8 mouse cellular contexts compared by ENCODE assay signal in the genomic region with DNA sequence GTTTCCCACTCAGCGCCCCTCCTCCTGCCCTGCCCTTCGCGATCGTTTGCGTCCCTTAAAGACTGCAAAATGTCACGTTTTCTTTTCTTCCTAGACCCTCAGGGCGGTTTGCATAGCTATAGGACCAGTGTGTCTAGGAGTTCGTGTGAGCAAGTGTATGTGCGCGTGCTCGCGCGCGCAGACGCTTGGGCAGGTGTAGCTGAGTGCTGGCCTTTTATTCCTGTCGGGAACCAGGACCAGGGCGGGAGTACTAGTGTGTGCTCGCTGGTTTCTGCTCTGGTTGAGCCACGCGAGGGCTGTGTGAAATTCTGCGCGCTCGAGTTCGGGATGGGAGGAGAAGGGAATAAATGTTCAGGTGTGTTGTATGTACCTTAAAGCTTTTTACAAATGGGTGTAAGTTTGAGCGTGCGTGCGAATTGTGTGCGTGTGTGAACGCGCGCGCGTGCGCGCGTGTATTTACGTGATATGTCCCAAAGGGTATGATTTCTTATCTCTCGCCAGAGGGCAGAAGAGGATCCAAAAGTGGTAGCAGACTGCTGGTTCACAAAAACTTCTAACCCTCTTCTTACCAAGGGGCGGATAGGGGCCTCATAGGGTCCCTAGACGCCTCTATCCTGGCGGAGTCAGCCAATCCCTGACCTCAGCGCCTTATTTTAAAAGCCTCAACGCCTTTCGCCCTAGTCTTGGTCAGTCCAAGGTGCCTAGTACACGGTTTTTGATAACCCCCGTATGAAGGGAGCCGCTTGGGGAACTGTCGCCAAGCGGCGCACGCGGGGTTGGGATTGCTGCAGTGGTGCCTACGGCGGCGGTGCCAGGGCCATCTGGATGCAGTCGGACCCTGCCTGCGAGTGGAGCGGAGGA. TPM values are rescaled to one million over a fixed set of nuclear protein-coding genes. Genes with fewer than 3 reads are reported as not detected.
DNase-seq lines count a peak whose midpoint lies in the region; ATAC-seq lines count a peak whose summit lies in the region.

No protein-coding gene starts in this region.

- H3K36me3 ChIP-seq in forebrain, embryonic 15.5 days = no peaks in the 10 kb centered on the region
- no peaks in the 10 kb centered on the region for H3K36me3 ChIP-seq in intestine, embryonic 16.5 days (ENCODE audit: control insufficient read depth, insufficient read depth, low read length)
- H3K36me3 ChIP-seq in liver, embryonic 16.5 days (ENCODE audit: control insufficient read depth, insufficient read depth) = no peaks in the 10 kb centered on the region

- H3K27me3 ChIP-seq in forebrain, embryonic 15.5 days = peaks cover 22% of the 10 kb centered on the region; the same call in 1 of the 2 replicates
- H3K27me3 ChIP-seq in intestine, embryonic 16.5 days (replicated peaks; ENCODE audit: control insufficient read depth, insufficient read depth, low read length) = peaks cover 60% of the 10 kb centered on the region
- H3K27me3 ChIP-seq in liver, embryonic 16.5 days (ENCODE audit: control insufficient read depth, insufficient read depth, low read depth, low read length) = peaks cover 94% of the 10 kb centered on the region

- H3K9ac ChIP-seq in forebrain, embryonic 15.5 days (replicated peaks) = peak overlapping the region; percentile 52
- peak overlapping the region; percentile 67; the same call in 1 of the 2 replicates for H3K9ac ChIP-seq in intestine, embryonic 16.5 days (ENCODE audit: low read depth, low read length)
- no peak overlapping the region; the same call in 1 of the 2 replicates for H3K9ac ChIP-seq in liver, embryonic 16.5 days (ENCODE audit: low read depth, low read length)

- WGBS in forebrain, embryonic 15.5 days = under 1% methylated on average over 58 of the region's 58 CpGs
- under 1% methylated on average over 58 of the region's 58 CpGs for WGBS in intestine, embryonic 16.5 days
- under 1% methylated on average over 58 of the region's 58 CpGs for WGBS in liver, embryonic 16.5 days (ENCODE audit: insufficient replicate concordance)

- H3K4me2 ChIP-seq in forebrain, embryonic 15.5 days (replicated peaks) = peak overlapping the region; percentile 92
- peak overlapping the region; percentile 97 for H3K4me2 ChIP-seq in intestine, embryonic 16.5 days (ENCODE audit: low read depth, low read length)
- peak overlapping the region; percentile 66 for H3K4me2 ChIP-seq in liver, embryonic 16.5 days (ENCODE audit: low read depth, low read length)

- peak overlapping the region; percentile 59 for H3K4me3 ChIP-seq in forebrain, embryonic 15.5 days
- H3K4me3 ChIP-seq in intestine, embryonic 16.5 days (ENCODE audit: low read length) = peak overlapping the region; percentile 65
- peak overlapping the region; percentile 53 for H3K4me3 ChIP-seq in liver, embryonic 16.5 days (ENCODE audit: low read depth, low read length)

- H3K4me1 ChIP-seq in forebrain, embryonic 15.5 days = peaks cover 54% of the 10 kb centered on the region
- H3K4me1 ChIP-seq in intestine, embryonic 16.5 days (ENCODE audit: control insufficient read depth, insufficient read depth, low read length) = peaks cover 36% of the 10 kb centered on the region
- H3K4me1 ChIP-seq in liver, embryonic 16.5 days (ENCODE audit: control insufficient read depth, low read depth, low read length) = peaks cover 30% of the 10 kb centered on the region

- no peaks in the 10 kb centered on the region for H3K9me3 ChIP-seq in forebrain, embryonic 15.5 days
- H3K9me3 ChIP-seq in intestine, embryonic 16.5 days (ENCODE audit: control insufficient read depth, low read length) = no peaks in the 10 kb centered on the region
- no peaks in the 10 kb centered on the region for H3K9me3 ChIP-seq in liver, embryonic 16.5 days (replicated peaks; ENCODE audit: control insufficient read depth, low read length)

- intact Hi-C loops in heart, postnatal 25 days (cut with DNase I) = loop anchor here (2.0 to 5.0 kb wide), 3 partner anchors 17 to 120 kb away; no protein-coding TSS in a partner anchor

- H3K27ac ChIP-seq in forebrain, embryonic 15.5 days (replicated peaks) = peak overlapping the region; percentile 91
- no peak overlapping the region for H3K27ac ChIP-seq in intestine, embryonic 16.5 days (ENCODE audit: low read length)
- H3K27ac ChIP-seq in liver, embryonic 16.5 days (ENCODE audit: low read length) = no peak overlapping the region

- peak; percentile 96 for DNase-seq in heart, adult 11 months
- DNase-seq in heart, postnatal 25 days (ENCODE audit: low spot score) = no peak
- DNase-seq in adipocyte (ENCODE audit: low spot score) = peak; percentile 62
- DNase-seq in neural tube, embryonic 10.5 days (ENCODE audit: extremely low spot score, low spot score) = peak; percentile 61
- DNase-seq in gastrocnemius, adult 18-20 months (ENCODE audit: low spot score) = no peak

- ATAC-seq in forebrain, embryonic 15.5 days (replicated peaks) = peak; percentile 23
- peak; percentile 29 for ATAC-seq in intestine, embryonic 16.5 days
- ATAC-seq in liver, embryonic 16.5 days (ENCODE audit: low read depth) = no peak

RNA-seq across cellular contexts. Expression of gene Rtn4rl2, which starts 1.1 kb away (rescaled TPM):
- 1 to 10 TPM; 1.8 to 4.0 TPM for total RNA-seq in heart, postnatal 25 days (2021)
- polyA plus RNA-seq in forebrain, embryonic 15.5 days (2015; fragmentation: Nextera tagmentation; extraction: Ambion mirVana) = 12.8 and 16.3 TPM in 2 replicates
- polyA plus RNA-seq in intestine, embryonic 16.5 days (2015; fragmentation: Nextera tagmentation; extraction: Ambion mirVana) = 0.57 and 0.61 TPM in 2 replicates
- polyA plus RNA-seq in liver, embryonic 16.5 days (2015; fragmentation: Nextera tagmentation; extraction: Ambion mirVana) = not detected in 2 replicates
- under 1 TPM; 0.52 to 0.62 TPM for total RNA-seq in gastrocnemius, adult 18-20 months (2021)

RNA-seq across cellular contexts. Expression of gene Slc43a3, which starts 48.7 kb away (rescaled TPM):
- total RNA-seq in heart, postnatal 25 days (2021) = 10 to 100 TPM; 70.7 to 86.6 TPM
- 3.8 and 4.2 TPM in 2 replicates for polyA plus RNA-seq in forebrain, embryonic 15.5 days (2015; fragmentation: Nextera tagmentation; extraction: Ambion mirVana)
- polyA plus RNA-seq in intestine, embryonic 16.5 days (2015; fragmentation: Nextera tagmentation; extraction: Ambion mirVana) = 43.7 and 47.7 TPM in 2 replicates
- polyA plus RNA-seq in liver, embryonic 16.5 days (2015; fragmentation: Nextera tagmentation; extraction: Ambion mirVana) = 100 and 103 TPM in 2 replicates
- total RNA-seq in gastrocnemius, adult 18-20 months (2021) = 10 to 100 TPM; 17.2 to 18.4 TPM

RNA-seq across cellular contexts. Expression of gene Slc43a1, which starts 49.0 kb away (rescaled TPM):
- 1 to 10 TPM; 1.5 to 2.2 TPM for total RNA-seq in heart, postnatal 25 days (2021)
- 2.5 and 3.4 TPM in 2 replicates for polyA plus RNA-seq in forebrain, embryonic 15.5 days (2015; fragmentation: Nextera tagmentation; extraction: Ambion mirVana)
- polyA plus RNA-seq in intestine, embryonic 16.5 days (2015; fragmentation: Nextera tagmentation; extraction: Ambion mirVana) = 12.8 and 14.6 TPM in 2 replicates
- 185 and 205 TPM in 2 replicates for polyA plus RNA-seq in liver, embryonic 16.5 days (2015; fragmentation: Nextera tagmentation; extraction: Ambion mirVana)
- 10 to 100 TPM; 11.0 to 12.7 TPM for total RNA-seq in gastrocnemius, adult 18-20 months (2021)

Comparison
In these comparisons a context has a peak if more than half of its experiments do, and no peak if none do; other contexts are left out.
1. DNase-seq: peak in heart, adult 11 months (single experiment), adipocyte (single experiment) and neural tube, embryonic 10.5 days (single experiment); none in heart, postnatal 25 days (single experiment) and gastrocnemius, adult 18-20 months (single experiment).
2. RNA of gene Slc43a1, which starts 49.0 kb away (polyA plus RNA-seq): 185 to 205 TPM in liver, embryonic 16.5 days; 12.8 to 14.6 TPM in intestine, embryonic 16.5 days and 2.5 to 3.4 TPM in forebrain, embryonic 15.5 days; every median in the first group is over 10 times any median in the second.
3. Peak in every context shown above with its lines, with median percentiles within 50 percentile points of each other: H3K4me2 ChIP-seq and H3K4me3 ChIP-seq.